Mouse (Mus musculus): ENCODE results near the gene Spopl.
"Not testable (repeated sequence)": the region's sequence is repeated elsewhere in the genome, so short reads cannot be mapped to it uniquely, and the experiment has no call there.

Spopl gene

DNA sequence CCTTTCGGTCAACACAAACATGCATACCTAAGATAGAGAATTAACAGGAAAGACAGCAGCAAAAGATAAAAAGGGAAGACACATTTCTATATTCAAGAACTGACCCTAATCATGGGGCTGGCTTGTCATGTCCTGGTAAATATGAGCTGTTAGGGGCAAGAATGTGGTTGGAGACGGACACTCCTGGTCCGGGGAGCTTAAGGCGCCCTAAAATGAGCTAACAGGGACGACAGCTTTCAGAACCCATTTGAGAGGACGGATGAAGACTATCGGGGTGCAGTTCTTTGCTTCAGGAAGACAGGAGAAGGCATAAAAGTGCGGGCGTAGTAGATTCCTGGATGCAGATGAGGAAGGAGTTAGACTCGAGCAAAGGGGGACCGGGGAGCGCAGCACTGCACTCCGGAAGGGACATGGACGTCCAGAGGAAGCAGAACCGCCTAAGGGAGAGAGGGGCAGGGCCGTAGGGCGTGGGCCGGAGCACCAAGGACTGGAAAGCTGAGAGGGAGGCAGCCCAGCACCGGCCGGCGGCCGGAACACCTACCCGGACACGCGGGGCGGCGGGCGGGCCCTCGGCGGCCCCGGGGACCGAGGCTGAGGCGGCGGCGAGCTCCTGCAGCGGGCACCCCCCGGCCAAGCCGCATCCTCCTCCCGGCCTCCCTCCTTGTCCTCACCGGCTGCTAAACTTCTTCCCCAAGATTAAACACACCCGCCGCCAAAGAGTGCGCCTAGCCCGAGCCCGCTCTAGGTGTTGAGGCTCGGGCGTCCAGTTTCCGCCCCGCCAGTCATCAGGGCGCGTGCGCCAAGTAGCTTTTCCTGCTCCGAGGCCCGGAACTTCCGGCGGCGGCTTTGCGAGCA is at the start of gene Spopl:
Gene Spopl (minus strand): TSS at position 805 of the 855 bp plus-strand sequence.
- peak; percentile 87 for DNase-seq (ENCODE audit: low spot score)

DNA sequence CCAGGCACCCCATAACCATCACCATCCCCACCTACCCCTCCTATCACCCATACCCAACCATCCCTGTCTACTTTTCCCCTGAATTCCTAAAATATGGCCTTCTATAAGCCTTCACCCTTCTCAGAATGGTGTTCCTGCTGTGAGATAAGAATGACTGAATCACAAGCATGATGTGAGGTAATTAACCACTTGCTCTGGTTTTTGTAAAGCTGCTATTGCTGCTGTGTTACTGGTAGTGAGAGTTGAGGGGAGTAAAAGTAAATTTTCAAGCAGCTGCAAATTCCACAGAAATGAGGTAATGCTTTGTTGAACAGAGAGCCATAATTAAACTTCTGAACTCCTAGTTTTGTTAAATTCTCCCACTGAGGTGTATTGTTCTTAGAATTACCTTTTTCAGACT is 48.2 kb upstream of the Spopl start:
- no peak for DNase-seq (ENCODE audit: low spot score)

- no peak for DNase-seq (ENCODE audit: low spot score)
Measured at GRCm38 (mm10) chr2:23617989-23618388, 46.1 kb upstream of the Spopl start.

- no peak for DNase-seq (ENCODE audit: low spot score)
Measured at GRCm38 (mm10) chr2:23605391-23605790, 33.5 kb upstream of the Spopl start.

- no peak for DNase-seq (ENCODE audit: low spot score)
Measured at GRCm38 (mm10) chr2:23588769-23589168, 16.9 kb upstream of the Spopl start.

GRCm38 (mm10) chr2:23572157-23572532 is 239 bp upstream of the Spopl start:
- DNase-seq (ENCODE audit: low spot score) = not testable (repeated sequence)

- no peak for DNase-seq (ENCODE audit: low spot score)
Measured at GRCm38 (mm10) chr2:23570563-23570962, 1.3 kb downstream of the Spopl start.

GRCm38 (mm10) chr2:23568775-23569174 is 3.1 kb downstream of the Spopl start:
- DNase-seq (ENCODE audit: low spot score) = no peak

- DNase-seq (ENCODE audit: low spot score) = no peak
Measured at GRCm38 (mm10) chr2:23565081-23565801, 6.7 kb downstream of the Spopl start.

GRCm38 (mm10) chr2:23562898-23563297 is 9.0 kb downstream of the Spopl start:
- no peak for DNase-seq (ENCODE audit: low spot score)

- DNase-seq (ENCODE audit: low spot score) = no peak
Measured at GRCm38 (mm10) chr2:23559186-23559585, 12.7 kb downstream of the Spopl start.

- no peak for DNase-seq (ENCODE audit: low spot score)
Measured at GRCm38 (mm10) chr2:23551235-23551634, 20.7 kb downstream of the Spopl start.

DNA sequence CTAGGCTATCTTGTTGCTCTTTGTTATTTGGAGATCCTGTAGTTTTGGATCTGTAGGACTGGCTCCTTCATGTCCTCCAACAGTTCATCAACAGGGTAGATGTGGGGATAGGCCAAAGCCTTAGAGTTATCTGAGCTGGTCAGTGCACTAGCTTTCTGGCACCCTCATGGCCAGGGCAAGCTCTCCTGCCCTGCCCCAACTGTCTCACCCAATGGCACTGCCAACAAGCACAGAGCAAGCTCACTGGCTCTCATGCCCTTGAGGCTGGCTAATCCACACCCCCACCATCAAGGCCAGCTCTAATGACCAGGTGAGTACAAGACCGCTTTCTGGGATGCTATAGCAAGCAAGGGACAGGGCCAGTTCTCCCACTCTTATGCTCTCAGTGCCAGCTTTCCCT is 24.7 kb downstream of the Spopl start:
- DNase-seq (ENCODE audit: low spot score) = no peak

DNA sequence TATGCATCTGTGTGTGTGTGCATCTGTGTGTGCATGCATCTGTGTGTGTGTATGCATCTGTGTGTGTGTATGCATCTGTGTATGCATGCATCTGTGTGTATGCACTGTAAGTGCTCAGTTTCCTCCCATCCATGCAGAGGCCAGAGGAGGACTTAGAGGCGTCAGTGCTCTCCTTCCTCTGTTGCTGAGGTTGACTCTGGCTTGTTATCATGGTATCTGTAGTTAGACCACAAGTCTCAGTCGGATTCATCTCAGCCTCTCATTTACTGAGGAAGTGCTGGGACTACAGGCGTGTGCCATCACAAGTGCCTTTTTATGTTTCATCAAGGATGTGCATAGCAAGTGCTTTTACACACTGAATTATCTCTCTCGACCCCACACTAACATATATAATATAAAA is 31.9 kb downstream of the Spopl start:
- DNase-seq (ENCODE audit: low spot score) = no peak

DNA sequence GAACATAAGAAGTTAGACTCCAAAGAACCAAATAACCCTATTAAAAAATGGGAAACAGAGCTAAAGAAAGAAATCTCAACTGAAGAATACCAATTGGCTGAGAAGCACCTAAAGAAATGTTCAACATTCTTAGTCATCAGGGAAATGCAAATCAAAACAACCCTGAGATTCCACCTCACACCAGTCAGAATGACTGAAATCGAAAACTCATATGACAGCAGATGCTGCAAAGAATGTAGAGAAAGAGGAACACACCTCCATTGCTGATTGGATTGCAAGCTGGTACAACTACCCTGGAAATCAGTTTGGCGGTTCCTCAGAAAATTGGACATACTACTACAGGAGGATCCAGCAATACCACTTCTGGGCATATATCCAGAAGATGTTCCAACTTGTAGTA is 44.2 kb downstream of the Spopl start:
- DNase-seq (ENCODE audit: low spot score) = not testable (repeated sequence)

- no peak for DNase-seq (ENCODE audit: low spot score)
Measured at GRCm38 (mm10) chr2:23505141-23505540, 66.8 kb downstream of the Spopl start.

DNA sequence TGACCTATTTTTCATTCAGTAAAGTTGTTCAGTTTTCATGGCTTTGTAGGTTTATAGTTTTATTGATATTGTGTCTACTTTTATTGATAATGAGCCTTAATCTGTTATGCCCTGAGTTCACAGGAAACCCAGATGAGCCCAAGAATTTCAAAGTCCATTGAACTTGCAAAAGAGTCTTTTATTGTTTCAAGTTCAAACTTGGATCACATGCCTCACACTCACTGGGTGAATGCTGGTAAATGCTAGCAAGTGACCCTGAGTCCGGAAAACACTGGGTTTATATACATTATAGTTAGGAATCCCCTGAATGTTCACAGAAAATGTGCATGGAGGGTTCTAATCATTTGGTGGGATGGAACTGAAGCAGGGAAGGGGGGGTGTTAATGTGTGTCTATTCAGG is 90.2 kb downstream of the Spopl start:
- no peak for DNase-seq (ENCODE audit: low spot score)

GRCm38 (mm10) chr2:23467471-23467870 is 104.4 kb downstream of the Spopl start:
- no peak for DNase-seq (ENCODE audit: low spot score)

- DNase-seq (ENCODE audit: low spot score) = no peak
Measured at GRCm38 (mm10) chr2:23457452-23457851, 114.5 kb downstream of the Spopl start.

Data from urinary bladder, postnatal 14 days (tissue).